Mouse (Mus musculus): ENCODE data around the gene Hist1h2be.
"Not testable (repeated sequence)": the region's sequence is repeated elsewhere in the genome, so short reads cannot be mapped to it uniquely, and the experiment has no call there.

The Hist1h2be gene

DNA sequence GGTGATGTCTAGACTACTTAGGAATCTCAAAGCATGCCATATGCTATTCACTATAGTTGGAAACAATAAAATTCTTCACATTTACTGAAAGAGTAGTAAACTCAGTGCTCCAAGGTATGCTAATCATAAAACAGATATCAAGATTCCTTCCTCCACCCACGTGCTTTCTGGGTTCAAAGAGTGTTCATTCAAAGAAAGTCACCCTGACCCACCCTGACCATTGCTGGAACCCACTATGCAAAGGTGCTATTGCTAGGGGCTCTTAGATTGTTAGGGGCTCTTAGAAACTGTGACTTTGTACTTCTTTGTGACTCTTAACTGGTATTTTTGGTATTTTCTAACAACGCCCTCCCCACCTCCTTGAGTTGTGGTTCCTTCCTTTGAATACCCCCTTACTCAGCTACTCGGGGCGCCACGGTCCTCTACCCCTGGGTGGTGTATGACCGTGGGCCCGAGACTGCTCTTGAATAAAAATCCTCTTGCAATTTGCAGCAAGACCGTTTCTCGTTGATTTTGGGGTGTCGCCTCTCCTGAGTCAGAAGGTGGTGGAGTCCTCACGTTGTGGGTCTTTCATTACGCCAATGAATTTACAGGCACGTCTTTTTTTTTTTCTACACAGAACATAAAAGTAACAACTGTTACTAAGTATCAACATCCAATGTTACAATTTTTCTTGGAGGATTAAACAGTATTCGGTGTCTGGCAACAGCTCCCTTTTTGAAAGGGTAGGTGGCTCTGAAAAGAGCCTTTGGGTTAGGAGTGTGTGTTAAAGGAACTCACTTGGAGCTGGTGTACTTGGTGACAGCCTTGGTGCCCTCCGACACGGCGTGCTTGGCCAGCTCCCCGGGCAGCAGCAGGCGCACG, 47.7 kb downstream of the Hist1h2be start:
- not testable (repeated sequence) for DNase-seq (ENCODE audit: low spot score in 2 of 2)

GRCm38 (mm10) chr13:23572218-23573033, 48.5 kb downstream of the Hist1h2be start:
- DNase-seq (ENCODE audit: low spot score in 2 of 2): no peak

DNA sequence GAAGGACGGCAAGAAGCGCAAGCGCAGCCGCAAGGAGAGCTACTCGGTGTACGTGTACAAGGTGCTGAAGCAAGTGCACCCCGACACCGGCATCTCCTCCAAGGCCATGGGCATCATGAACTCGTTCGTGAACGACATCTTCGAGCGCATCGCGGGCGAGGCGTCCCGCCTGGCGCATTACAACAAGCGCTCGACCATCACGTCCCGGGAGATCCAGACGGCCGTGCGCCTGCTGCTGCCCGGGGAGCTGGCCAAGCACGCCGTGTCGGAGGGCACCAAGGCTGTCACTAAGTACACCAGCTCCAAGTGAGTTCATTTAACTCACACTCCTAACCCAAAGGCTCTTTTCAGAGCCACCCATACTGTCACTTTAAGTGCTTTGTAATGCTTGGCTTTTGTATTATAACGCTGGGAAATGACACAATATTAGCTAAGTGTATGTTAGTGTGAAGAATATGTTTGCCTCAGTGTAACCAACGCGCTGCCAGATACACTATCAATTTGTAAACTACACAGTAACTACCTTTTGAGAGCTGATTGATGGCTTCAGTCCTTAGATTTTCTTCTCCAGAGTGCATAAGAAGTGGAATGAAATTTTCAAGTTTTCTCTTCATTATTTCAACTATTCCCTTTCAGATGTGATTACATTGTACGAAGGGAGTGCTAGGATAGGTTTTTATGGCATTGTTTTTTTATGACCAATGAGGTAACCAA, 49.3 kb downstream of the Hist1h2be start:
- not testable (repeated sequence) for DNase-seq (ENCODE audit: low spot score in 2 of 2)

DNA sequence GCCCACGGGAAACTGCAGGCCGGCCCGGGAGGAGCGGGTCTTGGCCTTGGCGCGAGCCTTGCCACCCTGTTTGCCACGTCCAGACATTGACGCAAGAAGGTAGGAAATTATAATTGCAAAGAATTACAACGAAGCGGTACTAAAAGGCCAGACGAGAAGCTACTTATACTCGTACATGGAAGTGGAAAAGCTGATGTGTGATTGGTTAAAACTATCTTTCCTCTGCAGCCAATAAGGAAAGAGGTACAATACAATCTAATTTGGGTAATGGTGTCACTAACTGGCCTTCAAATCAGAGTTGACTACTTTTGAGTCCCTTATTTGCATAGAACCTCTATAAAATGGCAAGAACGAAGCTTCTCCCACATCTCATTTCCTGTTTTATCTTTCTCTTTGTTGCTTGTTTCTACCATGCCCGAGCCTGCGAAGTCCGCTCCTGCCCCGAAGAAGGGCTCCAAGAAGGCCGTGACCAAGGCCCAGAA, 49.9 kb downstream of the Hist1h2be start, which contains the start of the genes Hist1h2ae and Hist1h2bg:
Gene Hist1h2ae, minus strand, starts transcription at position 199 of the 482 bp plus-strand sequence.
Gene Hist1h2bg, plus strand, starts transcription at position 375 of the 482 bp plus-strand sequence.
- DNase-seq (ENCODE audit: low spot score in 2 of 2): peak; percentile 69 to 82

DNA sequence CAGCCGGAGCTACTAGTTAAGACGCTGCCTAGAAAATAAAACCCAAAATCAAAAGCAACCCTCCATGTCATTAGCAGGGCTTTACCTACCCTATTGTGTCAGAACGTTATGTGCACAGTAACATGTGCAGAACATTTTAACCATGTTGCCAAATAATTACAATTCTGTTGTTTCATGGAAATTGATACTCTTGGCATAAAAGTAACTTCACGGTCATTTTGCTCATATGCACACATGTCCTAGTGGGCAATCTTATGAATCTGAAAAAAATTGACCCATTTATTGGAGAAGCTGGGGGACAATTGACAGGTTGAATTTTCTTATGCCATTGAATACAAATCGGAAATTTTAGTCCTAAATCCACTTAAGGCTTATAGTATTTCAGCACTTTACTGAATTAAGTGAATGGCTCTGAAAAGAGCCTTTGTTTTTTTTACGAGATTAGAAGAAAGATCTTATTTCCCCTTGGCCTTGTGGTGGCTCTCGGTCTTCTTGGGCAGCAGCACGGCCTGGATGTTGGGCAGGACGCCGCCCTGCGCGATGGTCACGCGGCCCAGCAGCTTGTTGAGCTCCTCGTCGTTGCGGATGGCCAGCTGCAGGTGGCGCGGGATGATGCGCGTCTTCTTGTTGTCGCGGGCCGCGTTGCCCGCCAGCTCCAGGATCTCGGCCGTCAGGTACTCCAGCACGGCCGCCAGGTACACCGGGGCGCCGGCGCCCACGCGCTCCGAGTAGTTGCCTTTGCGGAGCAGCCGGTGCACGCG, 50.5 kb downstream of the Hist1h2be start:
- not testable (repeated sequence) for DNase-seq (ENCODE audit: low spot score in 2 of 2)

GRCm38 (mm10) chr13:23564482-23564881, 56.4 kb downstream of the Hist1h2be start:
- DNase-seq (ENCODE audit: low spot score in 2 of 2): no peak

GRCm38 (mm10) chr13:23562699-23563462, 58.0 kb downstream of the Hist1h2be start:
- peak; percentile 48 to 63 for DNase-seq (ENCODE audit: low spot score in 2 of 2)

- DNase-seq (ENCODE audit: low spot score in 2 of 2): peak; percentile 97 to 98
These were observed 58.9 kb downstream of the Hist1h2be start, which contains the start of gene Hist1h3e for GRCm38 (mm10) chr13:23561883-23562659. Gene Hist1h3e, minus strand, starts transcription at chr13:23562369.

GRCm38 (mm10) chr13:23561531-23561882, 59.4 kb downstream of the Hist1h2be start:
- not testable (repeated sequence) for DNase-seq (ENCODE audit: low spot score in 2 of 2)

GRCm38 (mm10) chr13:23560699-23561098, 60.2 kb downstream of the Hist1h2be start:
- not testable (repeated sequence) for DNase-seq (ENCODE audit: low spot score in 2 of 2)

GRCm38 (mm10) chr13:23556906-23557305, 64.0 kb downstream of the Hist1h2be start:
- DNase-seq (ENCODE audit: low spot score in 2 of 2): no peak

DNA sequence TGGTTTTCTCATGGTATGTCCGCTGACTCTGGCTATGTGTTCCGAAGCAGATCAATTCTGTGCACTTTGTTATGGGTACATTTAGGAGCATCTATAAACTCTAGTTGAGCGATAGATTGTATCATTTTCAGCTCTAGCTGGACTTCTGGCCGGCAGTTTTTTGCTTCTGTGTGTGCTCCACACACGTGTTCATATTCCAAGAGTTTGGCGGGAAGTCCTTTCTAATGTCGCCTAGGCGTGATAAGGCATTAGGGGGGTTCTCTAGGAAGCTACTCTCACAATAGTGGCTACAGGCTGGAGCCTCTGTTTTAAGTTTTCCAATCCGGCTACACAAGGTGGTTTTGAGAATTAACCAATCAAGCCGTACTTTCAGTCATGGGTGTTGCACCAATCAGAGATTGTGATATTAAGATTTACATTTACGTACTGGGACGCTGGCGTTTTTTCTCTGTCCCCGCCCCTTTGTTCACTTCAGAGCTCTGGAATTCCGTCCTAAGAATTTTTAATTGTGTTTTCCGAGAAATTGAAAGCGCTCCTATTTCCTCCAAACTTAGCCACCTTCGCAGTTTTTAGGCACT, 65.0 kb downstream of the Hist1h2be start:
- DNase-seq (ENCODE audit: low spot score in 2 of 2): peak; percentile 75 to 90

DNA sequence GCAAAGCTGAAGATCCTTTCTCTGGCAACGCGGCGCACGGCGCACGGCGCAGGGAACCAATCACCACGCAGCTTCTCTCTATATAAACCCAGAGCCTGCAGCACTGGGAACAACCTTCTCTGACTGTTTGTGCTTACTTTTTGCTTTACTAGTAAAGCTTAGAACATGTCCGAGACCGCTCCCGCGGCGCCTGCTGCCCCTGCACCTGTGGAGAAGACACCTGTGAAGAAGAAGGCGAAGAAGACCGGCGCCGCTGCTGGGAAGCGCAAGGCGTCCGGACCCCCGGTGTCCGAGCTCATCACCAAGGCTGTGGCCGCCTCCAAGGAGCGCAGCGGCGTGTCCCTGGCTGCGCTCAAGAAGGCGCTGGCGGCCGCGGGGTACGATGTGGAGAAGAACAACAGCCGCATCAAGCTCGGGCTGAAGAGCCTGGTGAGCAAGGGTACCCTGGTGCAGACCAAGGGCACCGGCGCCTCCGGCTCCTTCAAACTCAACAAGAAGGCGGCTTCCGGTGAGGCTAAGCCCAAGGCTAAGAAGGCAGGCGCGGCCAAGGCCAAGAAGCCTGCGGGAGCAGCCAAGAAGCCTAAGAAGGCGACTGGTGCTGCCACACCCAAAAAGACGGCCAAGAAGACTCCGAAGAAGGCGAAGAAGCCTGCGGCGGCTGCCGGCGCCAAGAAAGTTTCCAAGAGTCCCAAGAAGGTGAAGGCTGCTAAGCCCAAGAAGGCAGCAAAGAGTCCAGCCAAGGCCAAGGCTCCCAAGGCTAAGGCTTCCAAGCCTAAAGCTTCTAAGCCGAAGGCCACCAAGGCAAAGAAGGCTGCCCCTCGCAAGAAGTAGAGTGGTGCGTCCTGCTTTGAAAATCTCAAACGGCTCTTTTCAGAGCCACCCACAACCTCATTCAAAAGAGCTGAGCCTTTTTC, 65.7 kb downstream of the Hist1h2be start:
- peak; percentile 87 to 89 for DNase-seq (ENCODE audit: low spot score in 2 of 2)

DNA sequence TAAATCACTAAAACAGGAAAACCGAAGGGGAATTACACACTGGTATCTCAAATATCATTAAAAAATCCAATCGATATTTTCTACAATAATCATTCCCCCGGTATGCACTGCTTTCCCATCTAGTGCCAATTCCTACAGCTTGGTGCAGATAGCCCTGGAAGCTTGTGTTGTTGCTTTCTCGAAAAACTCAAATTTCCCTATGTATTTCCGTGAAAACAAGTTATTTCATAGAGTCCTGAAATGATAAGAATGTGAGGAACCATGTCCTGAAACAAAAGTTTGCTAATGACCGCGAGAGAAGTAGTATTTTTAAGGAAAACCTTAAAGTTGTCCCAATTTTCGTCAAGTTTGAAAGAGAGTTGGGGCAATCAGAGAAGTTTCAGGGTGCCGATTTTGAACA, 66.5 kb downstream of the Hist1h2be start:
- DNase-seq (ENCODE audit: low spot score in 2 of 2): no peak

GRCm38 (mm10) chr13:23552962-23553361, 68.0 kb downstream of the Hist1h2be start, which contains the start of gene Hist1h1d:
Gene Hist1h1d, plus strand, starts transcription at chr13:23553262.
- no peak for DNase-seq (ENCODE audit: low spot score in 2 of 2)

DNA sequence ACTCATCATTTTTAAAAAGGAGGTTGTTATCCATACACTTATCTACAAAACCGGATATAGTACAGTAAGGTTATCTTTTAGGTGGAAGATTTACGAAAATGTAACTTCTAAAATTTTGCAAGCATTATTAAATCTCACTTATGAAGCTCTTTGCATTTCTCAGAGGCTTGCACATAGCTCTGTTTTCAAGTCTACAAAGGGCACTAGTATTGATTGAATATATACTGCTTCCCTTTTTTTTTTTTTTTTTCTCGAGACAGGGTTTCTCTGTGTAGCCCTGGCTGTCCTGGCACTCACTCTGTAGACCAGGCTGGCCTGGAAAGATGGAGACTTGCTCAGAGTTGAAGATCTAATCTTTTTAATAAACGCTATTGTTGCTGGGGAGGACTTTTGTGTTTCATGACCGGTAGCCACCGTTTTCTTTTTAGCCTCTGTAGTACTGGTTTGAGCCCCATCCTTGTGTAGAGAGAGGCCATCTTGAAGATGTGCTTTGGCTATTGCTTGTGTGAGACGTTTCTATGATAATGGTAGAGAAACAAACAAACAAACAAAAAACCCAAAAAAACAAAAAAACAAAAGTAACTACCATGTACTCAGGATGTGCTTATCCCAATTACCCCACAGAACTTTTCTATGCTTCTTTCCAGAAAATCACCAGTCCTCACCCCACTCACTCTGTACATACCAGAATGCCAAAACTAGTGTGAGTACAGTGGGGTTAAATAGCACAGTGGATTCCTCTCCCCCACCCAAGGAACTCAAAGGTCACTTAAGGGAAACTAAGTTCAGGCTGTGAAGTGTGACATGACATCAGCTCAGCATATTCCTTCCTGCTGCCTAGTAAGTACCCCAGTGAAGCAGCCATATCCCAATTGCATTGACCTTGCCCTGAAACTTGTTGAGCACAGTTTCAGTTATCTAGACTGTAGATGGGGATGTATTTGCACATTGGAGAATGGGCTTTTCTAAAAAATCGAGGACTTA, 68.7 kb downstream of the Hist1h2be start:
- no peak for DNase-seq (ENCODE audit: low spot score in 2 of 2)

Data from right cerebral cortex, postnatal 10 days (tissue).